Mouse (Mus musculus) lung, postnatal 14 days (tissue): ENCODE results near the gene Rab29.
"Not testable (repeated sequence)": the region's sequence is repeated elsewhere in the genome, so short reads cannot be mapped to it uniquely, and the experiment has no call there.

Experiments used
- DNase-seq: peaks from one replicate; pipeline ENCODE4 v3.0.0; 2021

Gene Rab29

GRCm38 (mm10) chr1:131867093-131867945, at the start of gene Rab29:
Gene Rab29 (plus strand): TSS chr1:131867224.
- peak; percentile 94 for DNase-seq

- not testable (repeated sequence) for DNase-seq
Observed at GRCm38 (mm10) chr1:131820353-131820752, 46.7 kb upstream of the Rab29 start.

- no peak for DNase-seq
Observed at GRCm38 (mm10) chr1:131820887-131821328, 46.1 kb upstream of the Rab29 start.

- DNase-seq, result no peak
Observed at GRCm38 (mm10) chr1:131822292-131822691, 44.7 kb upstream of the Rab29 start.

GRCm38 (mm10) chr1:131822856-131823492, 44.0 kb upstream of the Rab29 start:
- no peak for DNase-seq

GRCm38 (mm10) chr1:131823563-131823962, 43.5 kb upstream of the Rab29 start:
- no peak for DNase-seq

GRCm38 (mm10) chr1:131824528-131825181, 42.4 kb upstream of the Rab29 start:
- DNase-seq, result no peak

GRCm38 (mm10) chr1:131827207-131827786, 39.7 kb upstream of the Rab29 start, which contains the start of gene Slc41a1:
Gene Slc41a1 (plus strand): TSS chr1:131827493.
- DNase-seq, result no peak

GRCm38 (mm10) chr1:131827787-131828258, 39.2 kb upstream of the Rab29 start:
- DNase-seq, result peak; percentile 93

GRCm38 (mm10) chr1:131828297-131829126, 38.5 kb upstream of the Rab29 start:
- peak; percentile 28 for DNase-seq

GRCm38 (mm10) chr1:131829279-131829678, 37.7 kb upstream of the Rab29 start:
- no peak for DNase-seq

GRCm38 (mm10) chr1:131830561-131830960, 36.5 kb upstream of the Rab29 start:
- DNase-seq, result no peak

- DNase-seq, result no peak
Observed at GRCm38 (mm10) chr1:131830971-131831641, 35.9 kb upstream of the Rab29 start.

- DNase-seq, result no peak
Observed at GRCm38 (mm10) chr1:131837035-131837434, 30.0 kb upstream of the Rab29 start.

- DNase-seq, result no peak
Observed at GRCm38 (mm10) chr1:131838542-131838941, 28.5 kb upstream of the Rab29 start.

GRCm38 (mm10) chr1:131839279-131839678, 27.7 kb upstream of the Rab29 start:
- no peak for DNase-seq

GRCm38 (mm10) chr1:131842221-131842620, 24.8 kb upstream of the Rab29 start:
- DNase-seq, result no peak

- DNase-seq, result no peak
Observed at GRCm38 (mm10) chr1:131843758-131844157, 23.3 kb upstream of the Rab29 start.

- DNase-seq, result no peak
Observed at GRCm38 (mm10) chr1:131844883-131845282, 22.1 kb upstream of the Rab29 start.

GRCm38 (mm10) chr1:131846255-131846654, 20.8 kb upstream of the Rab29 start:
- DNase-seq, result peak; percentile 67

- DNase-seq, result no peak
Observed at GRCm38 (mm10) chr1:131861811-131862210, 5.2 kb upstream of the Rab29 start.
